Mouse (Mus musculus) left cerebral cortex, adult 2 months (tissue): Measurements from ENCODE around the gene Hbq1b. TPM values are rescaled to one million over a fixed set of nuclear protein-coding genes. Genes with fewer than 3 reads are reported as not detected.
"Not testable (repeated sequence)": the region's sequence is repeated elsewhere in the genome, so short reads cannot be mapped to it uniquely, and the experiment has no call there.

Experiments
- DNase-seq, 2 experiments: peaks; one replicate each; pipeline ENCODE4 v3.0.0; 2021 to 2022; ENCODE audit warnings: low spot score in 2 of 2, mixed read lengths in 1 of 2; ENCODE audit errors: extremely low spot score in 1 of 2
- H3K27ac ChIP-seq: fragments of 200-600 bp; 2 replicates; pipeline ENCODE4 v1.8.1; 2022
- H3K4me3 ChIP-seq: fragments of 200-600 bp; 2 replicates; pipeline ENCODE4 v1.8.1; 2022
- CTCF ChIP-seq: fragments of 200-600 bp; IDR thresholded peaks from 2 replicates; pipeline ENCODE4 v1.8.1; 2022; ENCODE audit warnings: antibody characterized with exemption, mild to moderate bottlenecking, moderate library complexity
- intact Hi-C: fragments of 180-260 bp; cut with DNase I; formaldehyde crosslinking; loops from one replicate; pipeline ENCODE4 v1.15.1; 2025
- long read RNA-seq, 2 experiments: library from polyadenylated mRNA; stranded (forward); transcript quantifications; one replicate each; pipeline ENCODE4 v2.0.0; 2021; ENCODE audit warnings: borderline mapping rate in 2 of 2
- total RNA-seq, 2 experiments: library from RNA; stranded (reverse); gene quantifications; 2 replicates each; pipeline ENCODE4 v1.2.3; 2021

Gene Hbq1b
- not detected for total RNA-seq
- long read RNA-seq, experiment 1, result 0 reads
- long read RNA-seq, experiment 2, result 0 reads

- peak; percentile 72 to 80 for DNase-seq
- peak within 1 kb of the TSS; percentile 34 for H3K4me3 ChIP-seq
- intact Hi-C loops, H3K27ac ChIP-seq: not testable (repeated sequence)
- TF ChIP-seq CTCF, result peak; percentile 79
Observed at GRCm38 (mm10) chr11:32286695-32287492, at the start of gene Hbq1b. Gene Hbq1b, plus strand, starts transcription at chr11:32286965.

GRCm38 (mm10) chr11:32237411-32237795, 49.4 kb upstream of the Hbq1b start:
- DNase-seq, result no peak
- Histone ChIP-seq H3K27ac (peak overlapping the region; percentile 81; the same call in 1 of the 2 replicates), H3K4me3 (no peak overlapping the region)
- TF ChIP-seq CTCF, result no peak
- intact Hi-C loops, result no loop called here

GRCm38 (mm10) chr11:32238093-32238860, 48.5 kb upstream of the Hbq1b start:
- peak; percentile 72 to 77 for DNase-seq
- no peak; the same call in none of the 2 replicates for TF ChIP-seq CTCF
- intact Hi-C loops, result loop anchor here (1.0 kb wide), 2 partner anchors 21 to 56 kb away; no protein-coding TSS in a partner anchor
- Histone ChIP-seq H3K27ac (peak overlapping the region; percentile 81), H3K4me3 (no peak overlapping the region)

GRCm38 (mm10) chr11:32241391-32241790, 45.4 kb upstream of the Hbq1b start:
- no peak for DNase-seq
- intact Hi-C loops, result no loop called here
- no peak overlapping the region for H3K27ac ChIP-seq
- no peak for TF ChIP-seq CTCF
- H3K4me3 ChIP-seq, result no peak overlapping the region

GRCm38 (mm10) chr11:32242209-32242608, 44.6 kb upstream of the Hbq1b start:
- DNase-seq, result no peak
- Histone ChIP-seq H3K4me3 (no peak overlapping the region), H3K27ac (peak overlapping the region; percentile 68; the same call in 1 of the 2 replicates)
- no peak for TF ChIP-seq CTCF
- intact Hi-C loops, result no loop called here

- peak overlapping the region; percentile 68 for H3K27ac ChIP-seq
- TF ChIP-seq CTCF, result no peak
- H3K4me3 ChIP-seq, result no peak overlapping the region
- no peak for DNase-seq
- intact Hi-C loops, result no loop called here
Observed at GRCm38 (mm10) chr11:32243205-32243955, 43.4 kb upstream of the Hbq1b start.

GRCm38 (mm10) chr11:32244064-32244463, 42.7 kb upstream of the Hbq1b start:
- intact Hi-C loops, result no loop called here
- H3K27ac ChIP-seq, result peak overlapping the region; percentile 68
- DNase-seq, result no peak

GRCm38 (mm10) chr11:32244617-32245016, 42.1 kb upstream of the Hbq1b start:
- intact Hi-C loops, result no loop called here
- DNase-seq, result no peak
- Histone ChIP-seq H3K4me3 (no peak overlapping the region), H3K27ac (peak overlapping the region; percentile 68)
- no peak for TF ChIP-seq CTCF

More at GRCm38 (mm10) chr11:32244064-32244463, 42.7 kb upstream of the Hbq1b start:
- H3K4me3 ChIP-seq, result no peak overlapping the region
- no peak for TF ChIP-seq CTCF

GRCm38 (mm10) chr11:32245614-32246013, 41.2 kb upstream of the Hbq1b start:
- Histone ChIP-seq H3K27ac (peak overlapping the region; percentile 68), H3K4me3 (no peak overlapping the region)
- no peak for DNase-seq
- TF ChIP-seq CTCF, result no peak
- intact Hi-C loops, result no loop called here

- intact Hi-C loops, result no loop called here
- Histone ChIP-seq H3K27ac (no peak overlapping the region), H3K4me3 (no peak overlapping the region)
- no peak for DNase-seq
- peak; percentile 37 for TF ChIP-seq CTCF
Observed at GRCm38 (mm10) chr11:32247068-32247467, 39.7 kb upstream of the Hbq1b start.

GRCm38 (mm10) chr11:32248350-32248749, 38.4 kb upstream of the Hbq1b start:
- Histone ChIP-seq H3K27ac (no peak overlapping the region), H3K4me3 (no peak overlapping the region)
- intact Hi-C loops, result no loop called here
- DNase-seq, result no peak
- TF ChIP-seq CTCF, result no peak
